Mouse (Mus musculus) thymus, postnatal 10 days (tissue): Measurements from ENCODE around the gene Fbxw28.
"Not testable (repeated sequence)": the region's sequence is repeated elsewhere in the genome, so short reads cannot be mapped to it uniquely, and the experiment has no call there.

Experiments
- DNase-seq, 2 experiments: peaks; one replicate each; pipeline ENCODE4 v3.0.0; 2021; ENCODE audit warnings: low spot score in 2 of 2

Gene Fbxw28

GRCm38 (mm10) chr9:109339559-109339958 lies at the start of gene Fbxw28:
Gene Fbxw28 (minus strand): TSS chr9:109339659.
- DNase-seq = not testable (repeated sequence)

DNA sequence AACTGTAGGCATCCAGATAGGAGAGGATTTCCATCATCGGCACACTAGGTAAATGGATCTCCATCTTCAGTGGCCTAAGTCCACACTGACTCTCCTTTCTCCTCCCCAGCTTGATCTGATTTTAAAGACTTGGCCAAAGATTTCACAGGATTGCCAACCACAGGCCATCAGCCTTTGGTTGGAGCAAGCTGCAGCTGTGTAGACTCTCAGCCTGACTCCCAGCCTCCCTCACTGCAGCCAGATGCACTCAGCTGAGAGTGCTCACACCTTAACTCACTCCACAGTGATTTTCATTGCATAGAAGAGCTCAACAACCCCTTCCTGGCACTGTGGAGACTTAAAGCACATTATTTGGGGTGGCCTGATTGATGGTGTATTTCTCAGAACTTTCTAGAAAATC lies 51.9 kb downstream of the Fbxw28 start, which contains the start of gene Fbxw14:
Gene Fbxw14, minus strand, starts transcription at position 101 of the 400 bp plus-strand sequence.
- DNase-seq = not testable (repeated sequence)
